Mouse (Mus musculus) small intestine, adult 2 months (tissue): ENCODE data around the gene Rasl10b. TPM values are rescaled to one million over a fixed set of nuclear protein-coding genes. Genes with fewer than 3 reads are reported as not detected.

ENCODE experiments used
- H3K27ac ChIP-seq: fragments of 200-500 bp; 2 replicates; pipeline ENCODE4 v1.5.1; 2012; ENCODE audit warnings: low read depth, low read length, control low read depth, inconsistent platforms; ENCODE audit not compliant: insufficient read depth
- H3K27me3 ChIP-seq: fragments of 200-500 bp; 2 replicates; pipeline ENCODE4 v1.6.1; 2012; ENCODE audit warnings: mild to moderate bottlenecking, moderate library complexity, low read length, inconsistent platforms; ENCODE audit not compliant: control insufficient read depth, insufficient read depth
- H3K36me3 ChIP-seq: fragments of 200-500 bp; 2 replicates; pipeline ENCODE4 v1.6.1; 2012; ENCODE audit warnings: mild to moderate bottlenecking, low read length, control low read depth, inconsistent platforms; ENCODE audit not compliant: control insufficient read depth, insufficient read depth
- H3K4me1 ChIP-seq: fragments of 200-500 bp; 2 replicates; pipeline ENCODE4 v1.6.1; 2012; ENCODE audit warnings: low read length, inconsistent platforms, mixed read lengths; ENCODE audit not compliant: control insufficient read depth, insufficient read depth, insufficient read length
- H3K4me3 ChIP-seq: fragments of 200-500 bp; 2 replicates; pipeline ENCODE4 v1.5.1; 2012; ENCODE audit warnings: low read depth, mild to moderate bottlenecking, control low read depth, inconsistent platforms, low read length, moderate library complexity
- CTCF ChIP-seq: fragments of 200-500 bp; IDR thresholded peaks from 2 replicates; pipeline ENCODE4 v1.5.1; 2012; ENCODE audit warnings: low read depth, mild to moderate bottlenecking, control low read depth, inconsistent platforms, low read length, moderate library complexity, mixed read lengths; ENCODE audit not compliant: insufficient replicate concordance, insufficient read length; ENCODE audit errors: extremely low read depth
- POLR2A ChIP-seq: fragments of 200-500 bp; IDR thresholded peaks from 2 replicates; pipeline ENCODE4 v1.6.1; 2012; ENCODE audit warnings: low read depth, mild to moderate bottlenecking, control low read depth, inconsistent platforms, low read length, moderate library complexity
- WGBS: fragments of 180-500 bp; shearing (Covaris S2); methylation state at CpG from one replicate; pipeline ENCODE4 v1.1.7; 2018; 5-methylcytosine and 5-hydroxymethylcytosine counted together
- polyA plus RNA-seq: library from polyadenylated mRNA; depleted of rRNA; stranded (reverse); fragments of >200 nt; gene quantifications from 2 replicates; pipeline ENCODE4 v1.2.3, GENCODE M21; 2012; rRNA removed

Rasl10b gene
- polyA plus RNA-seq = 0.80 and 0.93 TPM in 2 replicates

- Histone ChIP-seq H3K4me1 (peaks cover 6% of the 10 kb centered on the region), H3K36me3 (peaks cover 3% of the 10 kb centered on the region), H3K4me3 (peak within 1 kb of the TSS; percentile 46), H3K27ac (no peak within 1 kb of the TSS), H3K27me3 (peaks cover 8% of the 10 kb centered on the region)
- TF ChIP-seq POLR2A (no peak), CTCF (no peak)
- 3% methylated on average over 42 of the region's 44 CpGs for WGBS
Observed at GRCm38 (mm10) chr11:83409087-83409754, at the start of gene Rasl10b. Gene Rasl10b (plus strand): TSS chr11:83409137.

- H3K27ac ChIP-seq = no peak overlapping the region
- H3K36me3 ChIP-seq = peaks cover 42% of the 10 kb centered on the region
- no peak overlapping the region for H3K4me3 ChIP-seq
- WGBS = 95% methylated on average over 6 of the region's 6 CpGs
- no peaks in the 10 kb centered on the region for H3K27me3 ChIP-seq
- H3K4me1 ChIP-seq = no peaks in the 10 kb centered on the region
- TF ChIP-seq POLR2A = no peak
- TF ChIP-seq CTCF = no peak
Observed at GRCm38 (mm10) chr11:83364656-83365055, 44.3 kb upstream of the Rasl10b start.

GRCm38 (mm10) chr11:83371267-83371666, 37.7 kb upstream of the Rasl10b start:
- H3K27me3 ChIP-seq = no peaks in the 10 kb centered on the region
- TF ChIP-seq POLR2A (no peak), CTCF (no peak)
- no peaks in the 10 kb centered on the region for H3K4me1 ChIP-seq
- H3K27ac ChIP-seq = no peak overlapping the region
- 88% methylated on average over 4 of the region's 4 CpGs for WGBS
- no peak overlapping the region for H3K4me3 ChIP-seq
- H3K36me3 ChIP-seq = peaks cover 69% of the 10 kb centered on the region

GRCm38 (mm10) chr11:83379745-83380341, 29.1 kb upstream of the Rasl10b start:
- Histone ChIP-seq H3K4me1 (no peaks in the 10 kb centered on the region), H3K4me3 (no peak overlapping the region), H3K27me3 (no peaks in the 10 kb centered on the region), H3K27ac (no peak overlapping the region), H3K36me3 (peaks cover 35% of the 10 kb centered on the region)
- no peak for TF ChIP-seq CTCF
- TF ChIP-seq POLR2A = no peak
- 79% methylated on average over 7 of the region's 7 CpGs for WGBS

GRCm38 (mm10) chr11:83382876-83383531, 25.9 kb upstream of the Rasl10b start:
- WGBS = 90% methylated on average over 9 of the region's 9 CpGs
- TF ChIP-seq POLR2A (no peak), CTCF (no peak)
- Histone ChIP-seq H3K4me1 (no peaks in the 10 kb centered on the region), H3K27ac (no peak overlapping the region), H3K4me3 (no peak overlapping the region), H3K27me3 (no peaks in the 10 kb centered on the region), H3K36me3 (peaks cover 26% of the 10 kb centered on the region)

- WGBS = 95% methylated on average over 1 of the region's 1 CpGs
- Histone ChIP-seq H3K4me1 (no peaks in the 10 kb centered on the region), H3K4me3 (no peak overlapping the region), H3K36me3 (peaks cover 28% of the 10 kb centered on the region), H3K27ac (no peak overlapping the region), H3K27me3 (no peaks in the 10 kb centered on the region)
- no peak for TF ChIP-seq CTCF
- no peak for TF ChIP-seq POLR2A
Observed at GRCm38 (mm10) chr11:83383532-83383887, 25.4 kb upstream of the Rasl10b start.

- 91% methylated on average over 4 of the region's 4 CpGs for WGBS
Observed at GRCm38 (mm10) chr11:83393062-83393461, 15.9 kb upstream of the Rasl10b start.

More at GRCm38 (mm10) chr11:83393062-83393461, 15.9 kb upstream of the Rasl10b start:
- TF ChIP-seq POLR2A (no peak), CTCF (no peak)
- Histone ChIP-seq H3K4me3 (no peak overlapping the region), H3K27me3 (no peaks in the 10 kb centered on the region), H3K27ac (no peak overlapping the region), H3K36me3 (peaks cover 44% of the 10 kb centered on the region), H3K4me1 (no peaks in the 10 kb centered on the region)
